Mouse (Mus musculus) right cerebral cortex, postnatal 14 days (tissue): ENCODE results near the gene Txn1.
A peak's percentile ranks its signal among the peaks of the same experiment; 100 is the strongest.

Experiments used
- DNase-seq: peaks from one replicate; pipeline ENCODE4 v3.0.0; 2022

Gene Txn1

DNA sequence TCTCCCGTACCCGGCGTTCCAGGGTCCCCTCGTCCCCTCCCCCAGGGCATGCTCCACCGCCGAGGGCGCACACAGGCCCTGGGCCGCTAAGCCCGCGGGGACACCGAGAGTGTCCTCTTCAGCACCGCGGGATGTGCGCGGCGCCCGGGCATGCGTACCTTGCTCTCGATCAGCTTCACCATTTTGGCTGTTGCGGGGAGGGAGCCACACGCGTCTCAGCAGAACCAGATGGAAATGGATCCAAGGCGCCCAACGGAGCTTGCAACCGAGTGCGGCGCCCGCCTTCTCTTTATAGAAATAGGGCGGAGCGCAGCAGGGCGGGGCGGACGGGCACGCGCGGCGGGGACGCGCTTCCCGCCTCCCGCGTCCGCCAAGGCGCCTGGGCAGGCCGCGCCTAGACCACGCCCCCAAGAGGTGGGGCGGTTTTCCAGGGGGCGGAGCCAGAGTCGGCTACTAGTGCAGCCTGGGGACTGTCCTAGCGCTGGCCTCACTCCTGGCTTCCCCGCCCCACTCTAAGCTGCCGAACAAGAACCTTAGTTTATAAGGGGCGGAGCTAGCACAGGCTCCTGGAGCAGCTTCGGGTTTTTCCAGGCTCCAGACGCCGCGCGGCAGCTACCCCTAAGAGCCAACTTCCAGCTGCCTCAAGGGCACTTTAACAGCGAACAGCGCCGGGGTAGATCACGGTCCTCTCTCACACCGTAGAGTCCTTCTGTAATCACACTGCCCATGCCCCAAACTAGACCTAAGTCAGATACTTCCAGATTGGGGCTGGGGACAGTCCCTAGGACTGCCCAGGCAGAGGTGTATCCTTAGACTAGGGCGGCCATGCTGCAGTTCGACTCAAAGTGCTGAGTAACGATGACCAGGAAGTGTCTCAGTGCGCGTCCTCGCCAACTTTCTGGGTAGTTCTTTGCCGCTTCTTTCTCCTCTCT is at the start of gene Txn1:
Txn1 (minus strand) TSS at position 383 of the 932 bp plus-strand sequence.
- DNase-seq, result peak; percentile 92

DNA sequence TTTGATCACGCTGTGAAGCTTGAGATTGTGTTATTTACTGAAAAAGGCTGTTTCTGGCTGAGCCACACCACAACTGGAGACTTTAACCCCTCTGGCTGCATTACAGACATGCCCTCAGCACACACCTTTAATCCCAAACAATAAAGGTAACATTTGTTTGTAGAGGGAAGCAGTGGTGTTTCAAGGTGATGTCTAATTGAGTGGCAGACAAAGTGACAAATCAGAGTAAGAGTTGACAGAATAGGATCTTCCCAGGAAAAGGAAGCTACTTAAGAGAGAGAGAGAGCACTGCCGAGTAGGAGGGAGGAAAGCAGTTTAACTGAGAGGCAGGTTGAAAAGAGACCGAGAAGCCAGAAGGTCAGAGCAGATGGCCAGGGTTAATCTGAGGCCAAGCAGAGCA is 47.3 kb upstream of the Txn1 start:
- DNase-seq, result no peak

DNA sequence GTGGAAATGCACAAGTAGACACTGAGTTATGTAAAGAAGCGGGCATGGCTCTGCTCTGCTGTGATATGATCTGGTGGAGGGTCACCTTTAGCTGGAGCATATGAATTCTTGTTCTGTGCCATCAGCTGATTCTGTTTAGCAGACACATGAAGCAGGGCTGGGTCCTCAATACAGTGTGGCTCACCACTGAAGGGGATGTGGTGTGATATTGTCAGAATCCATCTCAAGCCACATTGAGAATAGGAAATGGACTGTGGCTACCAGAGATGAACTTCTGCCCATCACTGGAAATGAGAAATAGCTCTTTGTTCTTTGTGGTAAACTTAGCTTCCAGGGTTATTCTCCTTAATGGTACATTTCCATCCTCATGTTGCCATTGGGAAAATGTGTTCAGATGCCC is 35.2 kb upstream of the Txn1 start:
- no peak for DNase-seq

DNA sequence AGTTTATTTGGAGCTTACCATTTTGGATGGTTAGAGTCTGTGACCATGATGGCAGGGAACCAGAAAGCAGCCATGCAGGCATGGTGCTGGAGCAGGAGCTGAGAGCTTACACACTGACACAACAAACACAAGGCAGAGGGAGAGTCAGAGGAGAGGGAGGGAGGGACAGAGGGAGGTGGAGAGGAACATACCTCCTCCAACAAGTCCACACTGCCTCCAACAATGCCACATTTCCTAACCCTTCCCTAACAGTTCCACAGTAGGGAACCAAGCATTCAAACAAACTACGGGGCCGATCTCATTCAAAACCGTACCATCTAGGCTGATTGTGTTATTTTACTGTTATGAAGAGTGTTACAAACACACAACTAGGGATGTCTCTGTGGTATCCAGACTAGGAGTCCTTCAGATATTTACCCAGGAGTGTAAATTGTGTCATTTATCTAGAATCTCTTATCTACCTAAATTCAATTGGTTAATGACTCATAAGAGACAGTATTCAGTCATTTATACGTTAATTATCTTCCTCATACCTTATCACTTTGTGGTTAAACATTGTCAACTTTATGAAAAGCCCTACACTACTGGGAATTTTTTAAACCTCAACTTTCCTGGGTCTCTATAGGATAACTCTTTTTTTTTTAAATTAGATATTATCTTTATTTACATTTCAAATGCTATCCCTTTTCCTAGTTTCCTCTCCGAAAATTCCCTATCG is 18.3 kb upstream of the Txn1 start:
- DNase-seq, result no peak

DNA sequence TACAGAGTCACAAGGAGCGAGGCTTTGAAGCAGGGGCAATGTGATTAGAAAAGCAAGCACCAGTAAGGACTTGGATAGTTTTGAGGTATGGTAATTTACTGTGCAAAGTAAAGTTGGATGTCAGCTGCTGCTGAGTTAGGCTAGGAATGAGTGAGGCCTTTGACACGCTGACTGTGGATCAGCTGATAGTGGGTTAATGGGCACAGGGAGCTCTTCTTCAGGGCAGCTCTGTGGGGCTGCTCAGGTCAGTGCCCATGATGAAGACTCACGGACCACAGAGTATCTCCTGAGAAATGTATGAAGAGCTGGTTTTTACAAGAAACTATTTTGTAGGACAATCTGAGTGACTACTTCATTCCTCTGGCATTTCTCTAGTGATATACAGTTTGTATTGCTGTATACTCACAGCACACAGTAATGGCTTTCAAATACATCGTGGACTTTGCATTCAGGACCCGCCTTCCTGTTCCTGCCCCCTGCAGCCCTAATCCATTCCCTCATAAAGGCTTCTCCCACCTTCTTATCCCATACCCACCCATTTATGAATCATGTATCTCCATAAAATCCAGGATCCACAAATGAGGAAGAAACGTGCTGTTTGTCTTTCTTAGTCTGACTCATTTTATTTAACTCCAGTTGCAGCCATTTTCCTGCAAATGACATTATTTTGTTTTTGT is 17.5 kb upstream of the Txn1 start:
- no peak for DNase-seq

DNA sequence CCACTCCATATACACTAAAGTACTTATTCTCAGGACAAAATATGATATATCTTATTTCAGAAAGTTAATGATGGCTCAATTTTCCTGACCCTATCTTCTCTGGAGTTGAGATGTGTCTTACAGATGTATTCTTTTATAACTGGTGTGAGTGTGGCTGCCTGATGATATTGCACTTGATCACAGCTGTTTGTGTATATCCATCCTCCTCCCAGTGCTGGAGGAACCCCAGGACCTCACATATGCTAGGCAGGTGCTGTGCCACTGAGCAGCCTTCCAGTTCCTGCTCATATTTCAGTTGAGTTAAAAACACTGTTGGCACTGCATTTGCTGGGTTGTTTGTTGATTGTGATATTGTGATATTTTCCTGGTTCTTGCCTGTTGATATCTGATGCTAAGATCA is 14.1 kb upstream of the Txn1 start:
- no peak for DNase-seq

DNA sequence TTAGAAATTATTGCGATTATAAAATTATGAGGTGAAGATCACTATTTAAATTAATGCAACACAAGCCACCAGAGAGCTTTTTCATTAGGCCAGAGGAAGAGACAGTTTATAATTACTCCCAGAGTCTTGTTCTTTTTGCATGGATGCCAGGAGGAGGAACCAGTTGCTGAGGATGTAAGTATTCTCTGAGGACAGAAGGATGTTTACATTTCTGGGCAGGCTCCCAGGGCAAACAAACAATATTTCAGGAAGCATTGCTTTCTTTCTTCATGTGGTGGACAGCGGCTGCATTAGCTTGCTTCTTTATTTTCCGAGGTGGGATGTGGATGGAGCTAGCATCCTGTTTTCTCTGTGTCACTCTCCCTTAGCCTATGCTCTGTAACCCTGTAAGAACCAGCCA is 11.0 kb upstream of the Txn1 start:
- no peak for DNase-seq

DNA sequence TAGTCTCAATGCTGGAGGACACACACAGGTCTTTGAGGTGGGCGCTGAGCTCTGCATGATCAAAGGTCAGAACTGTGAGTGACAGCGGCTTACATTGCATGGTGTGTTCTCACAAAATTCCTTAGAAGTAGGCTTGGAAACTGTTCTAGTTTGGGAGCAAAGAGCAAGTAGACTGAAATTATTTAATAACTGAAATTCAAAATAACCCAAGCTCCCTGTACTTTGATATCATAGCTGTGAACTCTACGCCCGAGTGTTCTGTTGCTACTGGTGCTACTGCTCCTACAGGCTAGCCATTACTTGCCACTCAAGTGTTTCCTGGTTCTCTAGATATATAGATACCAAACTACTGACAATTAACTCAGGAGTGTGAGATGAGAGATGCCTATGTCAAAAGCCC is 9.3 kb upstream of the Txn1 start:
- no peak for DNase-seq

DNA sequence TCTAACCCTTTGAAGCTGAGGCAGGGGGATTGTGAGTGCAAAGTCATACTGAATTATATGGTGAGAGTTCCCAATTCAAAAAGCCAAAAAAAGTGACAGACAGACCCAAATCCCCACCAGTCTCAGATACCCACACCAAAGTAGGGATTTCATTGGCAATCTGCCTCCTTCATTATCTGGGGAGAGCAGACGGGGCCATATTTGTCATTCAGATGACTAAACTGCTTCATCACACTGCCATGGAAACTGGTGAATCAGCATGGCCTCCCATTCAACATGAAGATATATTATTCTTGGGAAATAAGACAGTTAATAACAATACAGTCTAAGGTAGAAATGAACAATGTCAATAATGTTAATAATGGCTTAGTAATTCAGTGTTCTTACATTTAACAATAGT is 7.9 kb upstream of the Txn1 start:
- DNase-seq, result no peak

DNA sequence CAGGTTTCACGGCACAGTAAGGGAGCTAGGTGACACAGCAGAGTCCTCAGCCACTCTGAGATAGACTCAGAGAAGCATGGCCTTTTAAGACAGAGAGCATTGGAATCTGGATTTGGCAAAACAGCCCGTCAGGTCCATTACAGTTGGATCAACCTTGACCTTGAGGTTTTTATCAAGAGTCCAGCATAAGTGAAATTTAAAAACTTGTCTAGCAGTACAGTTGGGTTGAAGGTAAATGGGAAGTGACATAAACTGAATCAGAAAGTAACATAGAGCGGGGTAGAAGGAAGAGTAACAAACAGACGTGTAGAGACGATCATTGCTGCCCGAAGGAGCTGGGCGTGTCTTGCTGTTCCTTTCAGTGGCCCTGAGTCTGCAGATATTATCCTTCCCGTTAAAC is 2.8 kb upstream of the Txn1 start:
- no peak for DNase-seq

DNA sequence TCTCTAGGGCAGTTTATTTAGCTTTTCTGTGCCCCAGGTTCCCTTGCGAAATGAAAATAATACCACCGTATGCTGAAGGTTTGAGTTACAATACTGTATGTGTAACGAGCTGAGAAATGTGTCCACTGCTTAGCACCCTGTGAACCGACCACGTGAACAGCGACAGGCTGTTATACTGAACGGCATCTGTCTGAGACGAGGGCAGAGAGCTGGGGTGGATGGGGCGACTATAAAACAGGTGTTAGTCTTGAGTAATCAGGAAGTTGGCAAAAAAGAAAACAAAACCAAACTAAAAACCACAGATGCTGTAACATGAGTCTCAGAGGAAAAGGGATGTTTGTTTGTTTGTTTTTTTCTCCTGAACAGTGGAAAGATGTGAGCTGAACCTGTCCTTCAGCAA is 1.9 kb upstream of the Txn1 start:
- no peak for DNase-seq

DNA sequence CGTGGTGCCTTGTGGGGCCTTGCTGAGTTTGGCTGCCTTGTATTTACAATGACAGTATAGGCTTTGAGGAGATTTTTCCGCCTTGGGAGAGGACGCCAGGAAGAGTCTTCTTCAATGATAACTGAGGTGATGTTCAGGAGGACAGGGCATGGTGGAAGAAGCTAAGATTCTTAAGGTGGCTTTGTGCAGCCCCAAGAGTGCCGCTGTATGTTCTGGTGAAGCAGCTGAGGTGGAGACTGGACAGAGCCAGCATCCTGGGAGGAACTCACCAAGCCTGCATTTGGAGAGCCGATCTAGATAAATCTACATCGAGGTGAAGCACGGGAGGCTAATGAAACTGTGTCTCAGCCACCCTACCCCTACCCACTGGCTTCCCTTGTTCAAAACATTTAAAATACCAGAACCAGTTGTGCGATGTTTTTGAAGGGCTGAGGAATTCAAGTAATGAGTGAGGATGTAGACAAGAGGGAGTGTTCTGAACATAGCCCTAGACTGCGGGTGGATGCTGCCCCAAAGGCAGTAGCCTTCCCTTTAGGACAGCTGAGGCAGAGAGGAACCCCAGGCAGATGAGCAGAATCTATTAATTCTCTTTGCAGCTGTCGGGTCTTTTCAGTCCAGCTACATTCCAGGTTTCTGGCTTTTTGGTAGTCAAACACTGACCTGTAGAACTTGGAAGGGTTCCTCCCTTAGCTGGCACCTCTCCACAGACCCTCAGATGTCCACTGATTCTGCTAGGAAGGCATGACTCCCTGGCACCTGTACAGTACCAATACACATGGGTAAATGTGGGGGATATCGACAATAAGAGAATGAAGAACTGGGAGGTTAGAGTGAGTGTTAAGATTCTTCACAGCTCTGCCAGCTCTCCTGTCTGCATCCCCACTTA is 1.2 kb upstream of the Txn1 start:
- DNase-seq, result no peak

DNA sequence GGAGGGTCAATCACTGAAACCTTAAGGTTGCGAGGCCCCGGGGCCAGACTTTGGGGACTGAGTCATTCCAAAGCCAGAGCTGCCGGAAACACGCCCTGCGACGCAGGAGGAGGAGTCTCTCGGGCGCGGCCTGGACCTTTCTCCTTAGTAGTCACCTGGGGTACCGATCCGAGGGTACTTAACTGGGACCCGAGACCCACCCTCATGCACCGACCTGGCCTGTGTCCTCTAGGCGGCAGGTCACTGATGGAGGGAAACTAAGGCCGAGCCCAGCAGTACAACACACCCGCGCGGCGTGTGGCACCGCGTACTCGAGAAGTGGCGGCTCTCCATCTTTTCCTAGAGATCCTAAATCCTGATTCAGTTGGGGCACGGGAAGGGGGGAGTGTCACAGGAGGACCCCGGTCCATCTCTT is 660 bp downstream of the Txn1 start:
- DNase-seq, result peak; percentile 64

DNA sequence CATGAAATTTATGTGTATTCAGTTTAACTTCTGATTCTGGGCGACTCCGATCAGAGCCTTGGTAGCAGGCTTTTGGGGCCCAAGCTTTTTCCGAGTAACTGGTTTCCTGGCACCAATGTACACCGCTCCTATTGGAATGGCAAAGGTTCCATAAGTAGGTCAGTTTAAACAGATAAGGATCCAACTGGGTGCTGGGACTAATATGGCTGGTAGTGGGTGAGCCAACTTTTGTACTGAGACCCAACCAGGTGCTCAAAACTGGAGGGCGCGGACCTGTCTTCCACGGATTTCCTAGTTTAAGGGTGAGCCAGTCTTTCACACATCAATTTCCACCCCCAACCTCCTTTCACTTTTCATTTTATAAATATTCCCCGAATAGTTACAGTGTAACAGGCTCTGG is 1.2 kb downstream of the Txn1 start:
- DNase-seq, result no peak

DNA sequence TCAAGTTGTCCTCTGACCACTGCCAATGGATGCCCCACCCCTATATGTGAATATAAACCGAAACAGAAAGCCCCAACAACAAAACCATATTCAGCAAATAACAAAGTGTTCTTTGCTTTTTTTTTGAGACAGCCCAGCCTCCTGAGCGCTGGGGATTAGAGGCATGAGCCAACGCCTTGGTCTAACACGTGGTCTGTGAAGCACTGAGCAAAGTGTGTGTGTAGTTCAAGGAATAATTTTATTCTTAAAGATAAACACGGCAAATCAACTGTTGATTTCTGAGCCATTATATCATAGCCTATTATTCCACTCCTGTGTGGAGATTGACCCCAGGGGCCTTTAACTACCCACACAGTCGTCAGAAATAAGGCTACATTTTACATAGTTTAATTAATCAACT is 1.6 kb downstream of the Txn1 start:
- no peak for DNase-seq

DNA sequence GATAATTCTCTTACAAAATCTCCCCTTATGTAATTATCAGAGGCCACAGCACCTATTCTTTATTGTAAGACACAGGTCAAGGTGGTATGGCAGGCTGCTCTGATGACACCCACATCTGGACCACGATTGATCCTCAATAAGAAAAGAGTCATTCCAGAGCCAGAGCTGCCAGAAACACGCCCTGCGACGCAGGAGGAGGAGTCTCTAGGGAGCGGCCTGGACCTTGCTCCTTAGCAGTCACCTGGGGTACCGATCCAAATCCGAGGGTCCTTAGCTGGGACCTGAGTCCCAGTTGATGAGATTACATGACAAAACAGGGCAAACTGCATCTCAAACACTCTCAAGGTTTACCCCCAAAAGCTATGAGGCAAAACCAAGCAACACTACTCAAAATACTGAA is 2.4 kb downstream of the Txn1 start:
- DNase-seq, result no peak

DNA sequence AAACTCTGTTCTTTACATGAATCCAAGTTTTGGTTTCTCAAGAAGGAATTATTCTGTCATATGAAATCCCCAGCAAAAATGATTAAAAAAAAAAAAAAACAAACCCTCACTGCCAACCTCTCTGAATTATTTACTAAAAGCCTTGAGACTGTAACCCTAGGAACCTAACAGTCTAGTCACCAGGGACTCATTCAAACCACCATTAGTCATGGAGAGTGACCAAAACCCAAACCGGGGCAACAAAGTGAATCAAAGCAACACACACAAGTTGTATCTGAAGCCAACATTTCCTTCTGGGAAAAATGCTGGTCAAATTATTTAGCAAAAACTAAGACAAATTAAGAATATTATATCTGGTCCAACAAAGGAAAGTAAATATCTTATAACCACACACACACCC is 3.3 kb downstream of the Txn1 start:
- no peak for DNase-seq

DNA sequence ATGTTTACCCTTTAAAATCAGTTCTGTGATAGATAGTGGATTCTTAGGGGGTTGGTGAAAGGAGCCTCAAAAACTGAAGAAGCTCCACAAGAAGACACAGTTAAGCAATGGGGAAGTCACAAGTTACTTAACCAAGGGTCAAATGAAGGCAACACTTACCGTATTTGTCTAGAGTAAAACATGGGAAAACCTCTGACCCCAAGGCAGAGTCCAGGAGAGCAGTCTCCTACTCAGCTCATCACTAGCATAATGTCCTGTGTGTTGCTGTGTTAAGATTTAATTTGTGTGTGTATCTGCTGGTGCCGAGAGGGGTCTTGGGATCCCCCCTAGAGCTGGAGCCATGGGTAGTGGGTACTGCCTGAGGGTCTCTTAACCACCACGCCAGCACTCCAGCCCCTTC is 3.8 kb downstream of the Txn1 start:
- no peak for DNase-seq

DNA sequence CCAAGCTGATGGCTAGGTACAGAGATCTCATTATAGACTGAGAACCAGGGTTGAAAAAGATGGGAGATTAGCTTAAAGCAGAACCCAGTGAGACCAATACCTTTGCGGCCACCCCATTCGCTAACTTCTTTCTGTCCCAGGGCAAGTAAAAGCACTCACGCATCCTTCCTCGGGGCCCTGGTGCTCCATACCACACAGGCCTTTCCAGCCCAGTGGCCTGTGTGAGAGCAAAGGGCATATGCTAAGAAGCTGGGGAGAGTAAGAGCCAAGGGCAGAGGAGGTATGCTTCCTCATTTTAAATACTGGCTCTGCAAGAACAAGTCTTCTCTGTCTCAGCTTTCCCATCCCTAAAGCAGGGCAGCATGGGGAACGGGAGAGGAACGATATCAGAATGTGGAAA is 6.3 kb downstream of the Txn1 start:
- DNase-seq, result no peak

DNA sequence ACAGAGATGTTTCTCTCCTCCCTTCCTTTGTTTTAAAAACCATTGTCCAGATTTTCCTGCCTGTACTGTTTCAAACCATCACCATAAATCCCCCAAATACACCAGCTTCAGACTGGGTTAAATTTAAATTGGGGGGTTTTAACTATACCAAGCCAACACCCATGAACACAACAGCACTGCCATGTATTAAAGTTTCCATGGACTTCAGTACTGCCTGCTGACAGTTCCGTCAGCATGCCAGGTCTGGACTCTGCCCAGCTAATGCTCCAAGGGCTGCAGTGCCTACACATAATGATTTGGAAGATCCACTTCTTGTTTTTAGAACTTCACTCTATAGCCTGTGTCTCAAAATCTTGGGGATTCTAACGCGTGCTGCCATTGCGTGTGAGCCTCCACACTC is 8.7 kb downstream of the Txn1 start:
- no peak for DNase-seq

DNA sequence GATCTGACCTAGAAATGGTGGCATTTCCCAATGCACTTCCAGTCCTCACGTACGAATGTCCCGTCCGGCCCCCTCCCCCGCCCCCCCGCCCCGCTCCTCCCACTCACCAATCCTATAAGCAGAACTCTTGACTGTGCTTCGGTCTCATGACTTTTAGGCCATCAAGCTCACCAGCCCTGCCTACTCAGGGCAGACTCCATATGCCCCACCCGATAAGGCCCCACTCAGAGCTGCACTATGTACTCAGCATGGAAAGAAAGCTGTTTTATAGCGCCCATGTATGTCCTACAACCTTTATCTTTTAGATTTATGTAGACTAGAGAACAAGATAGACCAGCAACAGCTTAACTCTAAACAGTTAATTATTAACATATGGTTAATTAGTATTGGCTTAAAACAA is 9.2 kb downstream of the Txn1 start:
- no peak for DNase-seq

DNA sequence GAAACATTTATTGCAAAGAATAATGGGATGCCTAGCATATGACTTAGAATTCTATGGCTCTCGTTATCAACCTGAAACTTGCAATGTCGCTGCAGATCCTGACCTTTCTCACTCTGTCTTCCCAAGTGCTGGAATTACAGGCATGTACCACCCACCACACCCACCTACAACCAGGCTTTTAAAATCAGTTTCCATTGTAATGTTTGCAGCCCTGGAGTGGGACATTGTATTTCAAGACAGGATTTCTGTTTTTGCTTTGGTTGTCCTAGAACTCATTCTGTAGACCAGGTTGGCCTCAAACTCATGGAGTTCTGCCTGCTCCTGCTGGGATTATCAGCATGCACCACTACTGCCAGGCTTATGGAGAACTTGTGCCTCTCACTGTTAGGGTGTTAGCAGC is 13.3 kb downstream of the Txn1 start:
- DNase-seq, result no peak

DNA sequence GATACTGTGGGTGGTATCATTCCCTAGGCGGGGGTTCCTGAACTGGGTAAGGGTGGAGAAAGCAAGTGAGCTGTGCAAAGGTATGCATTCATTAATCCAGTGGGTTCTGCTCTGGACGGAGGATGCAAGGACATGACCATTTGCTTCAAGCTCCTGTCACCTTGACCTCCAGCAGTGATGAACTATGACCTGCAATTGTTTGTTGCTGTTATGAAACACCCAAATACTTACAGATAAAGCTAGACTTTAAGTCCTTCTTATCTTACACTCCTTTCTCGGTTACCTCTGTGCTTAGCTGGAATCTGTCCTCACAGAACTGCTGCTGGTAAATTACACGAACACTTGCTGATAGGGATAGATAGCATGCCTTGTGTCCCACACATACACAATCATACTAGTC is 15.6 kb downstream of the Txn1 start:
- DNase-seq, result no peak
